Mouse (Mus musculus) heart, embryonic 10.5 days (tissue): ENCODE results near the gene Ripor2. TPM values are rescaled to one million over a fixed set of nuclear protein-coding genes. Genes with fewer than 3 reads are reported as not detected.

Experiments used
- DNase-seq: peaks from one replicate; pipeline ENCODE4 v3.0.0-alpha.2; 2017; ENCODE audit warnings: low spot score
- H3K27ac ChIP-seq: fragments of 300-500 bp; sonication (generic); 2 replicates; pipeline ENCODE4 v1.5.1; 2016; ENCODE audit warnings: mild to moderate bottlenecking
- H3K27me3 ChIP-seq: fragments of 300-500 bp; sonication (generic); 2 replicates; pipeline ENCODE4 v1.6.1; 2016; ENCODE audit warnings: mild to moderate bottlenecking; ENCODE audit not compliant: poor library complexity, insufficient read depth, severe bottlenecking
- H3K36me3 ChIP-seq: fragments of 300-500 bp; sonication (generic); 2 replicates; pipeline ENCODE4 v1.6.1; 2016; ENCODE audit warnings: mild to moderate bottlenecking, moderate library complexity
- H3K4me1 ChIP-seq: fragments of 300-500 bp; sonication (generic); 2 replicates; pipeline ENCODE4 v1.6.1; 2016; ENCODE audit warnings: mild to moderate bottlenecking
- H3K4me3 ChIP-seq: fragments of 300-500 bp; sonication (generic); 2 replicates; pipeline ENCODE4 v1.5.1; 2016; ENCODE audit warnings: mild to moderate bottlenecking, moderate library complexity
- H3K9me3 ChIP-seq: fragments of 300-500 bp; sonication (generic); 2 replicates; pipeline ENCODE4 v1.6.1; 2016; ENCODE audit warnings: mild to moderate bottlenecking, moderate library complexity
- WGBS: fragments of 180-500 bp; shearing (Covaris S2); methylation state at CpG from one replicate; pipeline ENCODE4 v1.1.7; 2016; 5-methylcytosine and 5-hydroxymethylcytosine counted together
- polyA plus RNA-seq: library from polyadenylated mRNA; unstranded; fragments of >200 nt; fragmentation: Nextera tagmentation; extraction: Ambion mirVana; gene quantifications from 2 replicates; pipeline ENCODE4 v1.2.1, GENCODE M21; 2016

The Ripor2 gene
- polyA plus RNA-seq, 1 experiment from 2014 or later: 5.2 TPM

DNA sequence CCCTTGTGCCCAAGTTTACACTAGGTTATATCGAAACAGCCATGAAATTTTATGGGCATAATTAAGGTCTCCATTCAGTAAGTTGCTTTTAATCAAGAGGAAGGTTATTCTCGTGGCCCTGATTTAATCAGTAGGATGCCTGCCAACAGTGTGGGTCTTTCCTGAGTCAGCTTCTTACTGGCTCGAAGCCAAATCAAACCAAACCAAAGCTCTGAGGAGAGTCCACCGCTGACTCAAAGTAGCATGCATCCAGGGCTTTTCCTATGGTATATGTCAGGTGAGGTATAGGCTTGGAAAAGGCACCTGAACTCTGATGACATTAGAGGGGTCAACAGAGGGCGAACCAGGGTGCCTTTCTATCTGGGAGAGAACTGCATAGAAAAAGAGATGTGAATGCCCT lies 199.9 kb downstream of the Ripor2 start:
- DNase-seq: no peak
- Histone ChIP-seq H3K4me3 (no peak overlapping the region), H3K27me3 (no peaks in the 10 kb centered on the region), H3K4me1 (no peaks in the 10 kb centered on the region), H3K36me3 (no peaks in the 10 kb centered on the region), H3K27ac (no peak overlapping the region), H3K9me3 (no peaks in the 10 kb centered on the region)
- 67% methylated on average over 5 of the region's 5 CpGs for WGBS

Other genes with a start within 250 kb of the Ripor2 start
- not detected in 2 replicates for gene Armh2, start 159.0 kb downstream of the Ripor2 start, polyA plus RNA-seq
- 126 and 136 TPM in 2 replicates for gene Gmnn, start 179.7 kb downstream of the Ripor2 start, polyA plus RNA-seq
- gene BC005537, start 219.5 kb downstream of the Ripor2 start, polyA plus RNA-seq: 8.0 and 10.4 TPM in 2 replicates
- 116 and 174 TPM in 2 replicates for gene Acot13, start 249.4 kb downstream of the Ripor2 start, polyA plus RNA-seq
- gene Tdp2, start 249.5 kb downstream of the Ripor2 start, polyA plus RNA-seq: 39.7 and 57.2 TPM in 2 replicates